Mouse (Mus musculus) lung, postnatal 0 days (tissue): ENCODE data around the gene Prss16.

Experiments used
- CTCF ChIP-seq: IDR thresholded peaks from 2 replicates; pipeline ENCODE4 v1.5.1; 2016; ENCODE audit warnings: antibody characterized with exemption, mild to moderate bottlenecking
- EP300 ChIP-seq: IDR thresholded peaks from 2 replicates; pipeline ENCODE4 v1.6.1; 2016; ENCODE audit warnings: antibody characterized with exemption, mild to moderate bottlenecking, control low read depth

- TF ChIP-seq CTCF (no peak), EP300 (no peak)
These were observed 8.2 kb downstream of the Prss16 start for GRCm38 (mm10) chr13:22001346-22001745.
